10 mouse cellular contexts compared by ENCODE assay signal in the genomic region with DNA sequence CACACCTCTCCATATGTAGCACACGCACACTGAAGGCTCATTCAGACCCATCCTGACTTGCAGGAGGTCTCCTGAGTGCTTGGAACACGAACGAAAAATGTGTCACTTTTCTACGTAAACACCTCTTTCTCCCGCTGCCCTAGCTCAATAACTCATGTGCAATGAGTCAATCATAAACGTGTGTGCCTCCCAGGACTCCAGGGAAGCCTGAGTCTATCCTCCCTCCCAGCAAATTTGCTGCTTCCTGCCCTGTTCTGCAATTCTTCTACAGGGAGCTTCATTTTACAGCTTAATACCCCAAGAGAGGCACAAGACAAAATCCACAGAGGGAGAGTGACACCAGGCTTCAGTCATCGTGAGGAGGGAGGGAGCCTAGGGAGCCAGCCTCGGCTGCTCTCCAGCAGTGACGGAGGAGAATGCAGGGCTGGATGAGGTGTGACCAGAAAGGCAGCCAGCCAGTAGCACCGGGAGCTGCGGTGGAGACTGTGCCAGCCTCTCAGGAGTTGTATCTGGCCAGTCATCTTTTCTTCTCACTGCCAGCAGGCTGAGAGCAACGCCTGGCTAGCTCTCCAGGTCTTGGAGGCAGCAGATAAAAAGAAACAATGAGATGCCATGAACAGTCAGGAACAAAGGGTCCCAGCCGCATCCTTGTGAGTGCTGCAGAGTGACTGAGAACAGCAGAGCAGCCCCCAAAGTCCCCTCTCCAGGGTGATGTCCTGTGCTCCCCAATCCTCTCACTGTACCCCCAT. TPM values are rescaled to one million over a fixed set of nuclear protein-coding genes. Genes with fewer than 3 reads are reported as not detected.
DNase-seq lines count a peak whose midpoint lies in the region; ATAC-seq and TF ChIP-seq lines count a peak whose summit lies in the region.
"Had no signal": no experiment of that assay in that cellular context is flagged by ENCODE, and none has a peak within 500 bp of the region (broad histone marks: within the 10 kb centered on the region; RNA-seq: fewer than 3 reads in every experiment).

No protein-coding gene starts in this region.

- DNase-seq in frontal cortex, postnatal 36 days (ENCODE audit: low spot score in 2 of 2), result peak; percentile 60 to 70
- no peak for DNase-seq in frontal cortex, postnatal 10 days (ENCODE audit: low spot score in 2 of 2)
- peak; percentile 95 for DNase-seq in brain, adult 2 months (ENCODE audit: low read depth, low spot score)
- peak; percentile 73 for DNase-seq in forebrain, postnatal 0 days
- peak; percentile 43 for DNase-seq in retina, embryonic 14.5 days (ENCODE audit: low spot score)
- DNase-seq in B cell, adult 2 months, result no peak

- H3K36me3 ChIP-seq in forebrain, postnatal 0 days (ENCODE audit: insufficient read depth), result no peaks in the 10 kb centered on the region
- no peaks in the 10 kb centered on the region for H3K36me3 ChIP-seq in hindbrain, embryonic 12.5 days
- no peaks in the 10 kb centered on the region for H3K36me3 ChIP-seq in limb, embryonic 13.5 days
- H3K36me3 ChIP-seq: embryonic facial prominence, embryonic 12.5 days had no signal

- peak overlapping the region; percentile 21; the same call in 1 of the 2 replicates for H3K4me2 ChIP-seq in forebrain, postnatal 0 days (ENCODE audit: low read depth)
- peak overlapping the region; percentile 21 for H3K4me2 ChIP-seq in hindbrain, embryonic 12.5 days (replicated peaks)
- peak overlapping the region; percentile 25; the same call in 1 of the 2 replicates for H3K4me2 ChIP-seq in limb, embryonic 13.5 days (replicated peaks)
- H3K4me2 ChIP-seq: embryonic facial prominence, embryonic 12.5 days had no signal

- H3K9me3 ChIP-seq in forebrain, postnatal 0 days (ENCODE audit: low read length), result no peaks in the 10 kb centered on the region
- H3K9me3 ChIP-seq in hindbrain, embryonic 12.5 days (replicated peaks), result no peaks in the 10 kb centered on the region
- 0 out of 2 replicates have a peak, but pooled peaks cover 7% of the 10 kb centered on the region for H3K9me3 ChIP-seq in limb, embryonic 13.5 days
- H3K9me3 ChIP-seq: embryonic facial prominence, embryonic 12.5 days had no signal

- no peak overlapping the region for H3K4me3 ChIP-seq in forebrain, postnatal 0 days (ENCODE audit: low read depth, low read length)
- H3K4me3 ChIP-seq in hindbrain, embryonic 12.5 days, result no peak overlapping the region
- no peak overlapping the region for H3K4me3 ChIP-seq in limb, embryonic 13.5 days
- H3K4me3 ChIP-seq: embryonic facial prominence, embryonic 12.5 days had no signal

- H3K27me3 ChIP-seq in forebrain, postnatal 0 days (ENCODE audit: insufficient read depth, low read length), result no peaks in the 10 kb centered on the region
- no peaks in the 10 kb centered on the region for H3K27me3 ChIP-seq in hindbrain, embryonic 12.5 days
- no peaks in the 10 kb centered on the region for H3K27me3 ChIP-seq in limb, embryonic 13.5 days

- ATAC-seq in forebrain, postnatal 0 days, result peak; percentile 86
- peak; percentile 50; the same call in 1 of the 2 replicates for ATAC-seq in hindbrain, embryonic 12.5 days (ENCODE audit: low FRiP score)
- ATAC-seq in limb, embryonic 13.5 days (ENCODE audit: low FRiP score, low read depth), result no peak

- H3K4me1 ChIP-seq in forebrain, postnatal 0 days (ENCODE audit: insufficient read depth), result 0 out of 2 replicates have a peak, but pooled peaks cover 11% of the 10 kb centered on the region
- peaks cover 18% of the 10 kb centered on the region for H3K4me1 ChIP-seq in hindbrain, embryonic 12.5 days
- H3K4me1 ChIP-seq in limb, embryonic 13.5 days, result peaks cover 16% of the 10 kb centered on the region

- H3K27ac ChIP-seq in forebrain, postnatal 0 days (ENCODE audit: low read depth, low read length), result peak overlapping the region; percentile 66
- peak overlapping the region; percentile 69 for H3K27ac ChIP-seq in hindbrain, embryonic 12.5 days
- no peak overlapping the region for H3K27ac ChIP-seq in limb, embryonic 13.5 days
- H3K27ac ChIP-seq: embryonic facial prominence, embryonic 12.5 days; macrophage had no signal

- peak overlapping the region; percentile 44 for H3K9ac ChIP-seq in forebrain, postnatal 0 days
- peak overlapping the region; percentile 46; the same call in 1 of the 2 replicates for H3K9ac ChIP-seq in hindbrain, embryonic 12.5 days
- no peak overlapping the region for H3K9ac ChIP-seq in limb, embryonic 13.5 days
- H3K9ac ChIP-seq: embryonic facial prominence, embryonic 12.5 days had no signal

- no peak for TF ChIP-seq CTCF in forebrain, postnatal 0 days (IDR thresholded peaks at IDR 0.05; ENCODE audit: low read depth)

- 16% methylated on average over 13 of the region's 13 CpGs for WGBS in forebrain, postnatal 0 days
- 20% methylated on average over 13 of the region's 13 CpGs for WGBS in hindbrain, embryonic 12.5 days
- 16% methylated on average over 13 of the region's 13 CpGs for WGBS in limb, embryonic 13.5 days

RNA-seq across cellular contexts. Expression of a gene that starts 37.2 kb away (rescaled TPM):
- 4.5 and 4.8 TPM in 2 replicates for total RNA-seq in forebrain, postnatal 0 days (2014; rRNA removed)
- 3.2 and 4.7 TPM in 2 replicates for polyA plus RNA-seq in forebrain, postnatal 0 days (2015; fragmentation: Nextera tagmentation; extraction: Ambion mirVana)
- 0.74 and 1.2 TPM in 2 replicates for polyA plus RNA-seq in hindbrain, embryonic 12.5 days (2016; fragmentation: Nextera tagmentation; extraction: Ambion mirVana)
- 1.2 and 1.4 TPM in 2 replicates for polyA plus RNA-seq in limb, embryonic 13.5 days (2015; fragmentation: Nextera tagmentation; extraction: Ambion mirVana)
- polyA plus RNA-seq: macrophage had no signal

Comparison
In these comparisons a context has a peak if more than half of its experiments do, and no peak if none do; other contexts are left out.
1. DNase-seq: peak in frontal cortex, postnatal 36 days (2 of 2), brain, adult 2 months (single experiment), forebrain, postnatal 0 days (single experiment) and retina, embryonic 14.5 days (single experiment); none in frontal cortex, postnatal 10 days (0 of 2) and B cell, adult 2 months (0 of 2).
2. Peak in every context shown above with its lines, with median percentiles within 50 percentile points of each other: H3K4me2 ChIP-seq.